Mouse (Mus musculus): ENCODE data around the gene Tekt1.
A peak's percentile ranks its signal among the peaks of the same experiment; 100 is the strongest.

Gene Tekt1

DNA sequence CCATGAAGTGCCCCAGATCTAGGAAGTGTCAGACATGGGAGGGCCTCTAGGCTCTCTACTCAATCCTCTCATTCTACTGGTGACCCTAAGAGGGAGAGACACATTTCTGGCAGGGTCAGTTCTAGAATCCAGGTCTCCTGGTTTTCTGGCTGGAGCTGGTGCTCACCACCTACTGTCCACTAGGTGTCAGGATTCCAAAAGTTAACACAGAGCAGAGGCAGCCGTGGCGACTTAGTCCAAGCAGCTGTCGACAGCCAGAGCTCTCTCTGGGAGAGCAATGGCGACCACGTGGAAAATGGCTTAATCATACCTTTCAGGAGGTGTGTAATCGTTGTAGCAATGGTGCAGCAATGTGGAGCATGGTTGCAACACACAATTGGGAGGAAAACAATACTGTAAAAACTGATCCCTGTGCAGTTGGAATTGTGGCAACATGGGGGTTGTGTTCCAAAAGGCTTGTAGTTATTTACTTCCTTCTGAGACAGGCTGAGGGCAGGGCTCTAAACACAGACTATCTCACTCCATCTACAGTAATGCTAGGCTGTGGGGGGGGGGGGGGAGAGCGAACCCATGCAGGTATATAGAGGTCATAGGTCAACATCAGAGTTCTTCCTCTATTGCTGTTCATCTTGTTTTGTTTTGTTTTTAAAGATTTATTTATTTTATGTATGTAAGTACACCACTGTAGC is 19.5 kb downstream of the Tekt1 start:
- DNase-seq (ENCODE audit: low read depth), result peak; percentile 40

DNA sequence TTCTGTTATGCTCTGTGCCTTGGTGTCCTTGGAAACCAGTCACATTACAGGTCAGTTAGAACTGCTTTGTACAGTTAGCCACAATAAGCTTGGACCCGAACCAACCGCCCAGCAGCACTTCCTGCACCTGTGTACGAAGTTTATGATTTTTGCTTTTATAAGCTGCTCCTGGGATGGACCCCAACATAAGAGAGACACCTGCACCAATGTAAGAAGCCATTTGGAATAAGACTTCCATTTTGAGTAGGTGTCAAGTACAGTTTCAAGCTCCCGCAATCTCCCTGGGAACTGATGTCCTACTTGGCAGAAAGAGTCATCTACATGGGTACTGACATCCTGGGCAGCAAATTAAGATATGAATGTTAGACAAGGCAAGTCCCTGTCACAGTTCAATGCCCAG is 22.5 kb downstream of the Tekt1 start:
- DNase-seq (ENCODE audit: low read depth), result no peak

DNA sequence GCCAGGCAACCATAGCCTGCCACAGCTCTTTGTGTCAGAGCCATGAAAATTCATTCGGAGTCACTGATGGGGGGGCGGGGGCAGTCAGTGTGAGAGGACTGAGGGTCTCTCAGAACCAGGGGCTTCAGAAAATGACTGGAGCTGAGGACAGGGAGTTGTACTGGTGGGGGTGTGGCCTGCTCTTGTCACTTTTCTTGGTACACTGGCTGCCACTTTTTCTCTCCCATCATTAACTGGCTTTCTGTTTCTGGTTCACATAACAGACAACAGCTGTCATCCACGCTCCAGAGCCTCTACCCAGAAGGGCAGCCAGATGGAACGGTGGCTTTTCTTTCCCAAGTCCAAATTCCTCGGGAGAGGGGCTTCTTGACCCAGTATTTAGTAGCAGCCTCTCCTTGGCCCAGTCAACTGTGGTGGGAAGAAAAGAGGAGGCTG is 23.8 kb downstream of the Tekt1 start:
- no peak for DNase-seq (ENCODE audit: low read depth)

DNA sequence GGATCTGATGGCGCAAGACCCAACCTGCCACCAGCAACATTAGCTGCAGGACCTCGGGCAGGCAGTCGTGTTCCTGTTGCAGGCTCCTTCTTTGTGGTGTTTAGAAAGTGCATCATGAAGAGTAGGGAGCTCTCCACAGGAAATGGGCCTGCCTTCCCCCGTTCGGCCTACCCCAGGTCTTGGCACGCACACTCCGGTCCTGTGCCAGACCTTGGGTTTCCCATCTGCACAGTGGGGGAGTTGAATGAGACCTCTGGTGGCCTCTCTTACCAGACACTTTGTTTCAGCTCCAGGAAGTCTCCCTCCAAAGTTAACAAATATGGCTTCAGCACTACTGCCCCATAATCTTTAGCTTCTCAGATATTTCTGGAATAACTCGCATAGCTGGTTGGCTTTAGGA is 25.5 kb downstream of the Tekt1 start:
- DNase-seq (ENCODE audit: low read depth), result no peak

DNA sequence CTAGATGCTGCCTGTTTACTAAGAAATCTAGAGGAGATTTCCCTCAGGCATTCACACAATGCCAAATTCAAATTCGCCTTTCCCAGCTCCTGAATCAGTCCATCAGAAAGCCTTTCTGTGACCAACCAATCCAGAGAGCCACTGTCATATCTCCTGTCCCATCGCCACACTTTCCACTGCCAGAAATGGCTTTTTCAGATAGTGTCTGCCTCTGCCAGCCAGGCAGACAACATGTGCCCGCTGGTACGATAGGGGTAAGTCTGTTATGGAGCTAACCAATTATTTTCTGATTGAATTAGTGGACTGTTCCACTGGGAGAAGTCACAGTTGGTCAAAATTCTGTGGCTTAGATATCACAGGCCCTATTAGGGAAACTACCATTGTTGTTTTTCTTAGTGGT is 27.6 kb downstream of the Tekt1 start:
- DNase-seq (ENCODE audit: low read depth), result no peak

DNA sequence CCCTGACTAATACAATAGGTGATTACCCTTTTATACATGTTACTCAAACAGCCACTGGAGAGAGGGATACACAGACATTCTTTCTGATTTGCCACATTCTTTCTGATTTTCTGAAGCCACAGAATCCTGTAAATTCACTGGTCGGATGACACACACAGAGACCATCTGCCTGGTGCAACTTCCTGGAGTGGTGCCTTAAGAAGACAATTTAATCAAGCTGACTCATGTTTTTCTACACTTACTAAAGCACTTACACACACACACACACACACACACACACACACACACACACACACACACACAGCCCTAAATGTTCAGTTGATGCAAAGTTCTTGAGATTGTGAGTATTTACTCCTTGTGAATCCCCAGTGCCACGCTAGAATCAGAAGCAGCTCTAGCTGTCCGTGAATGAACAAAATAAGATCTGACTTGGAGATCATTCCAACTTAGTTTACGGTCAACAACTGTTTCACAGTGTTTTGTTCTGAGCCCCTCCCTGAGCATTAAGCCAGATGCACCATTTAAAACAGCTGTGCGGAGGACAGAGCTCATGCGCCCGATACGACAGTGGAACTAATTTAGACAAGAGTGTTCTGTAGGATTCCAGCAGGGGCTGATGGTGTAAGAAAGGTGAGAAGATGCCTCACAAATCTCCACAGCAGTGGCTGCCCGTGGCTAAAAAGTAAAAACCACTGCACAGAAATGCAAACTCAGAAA is 29.1 kb downstream of the Tekt1 start:
- no peak for DNase-seq (ENCODE audit: low read depth)

DNA sequence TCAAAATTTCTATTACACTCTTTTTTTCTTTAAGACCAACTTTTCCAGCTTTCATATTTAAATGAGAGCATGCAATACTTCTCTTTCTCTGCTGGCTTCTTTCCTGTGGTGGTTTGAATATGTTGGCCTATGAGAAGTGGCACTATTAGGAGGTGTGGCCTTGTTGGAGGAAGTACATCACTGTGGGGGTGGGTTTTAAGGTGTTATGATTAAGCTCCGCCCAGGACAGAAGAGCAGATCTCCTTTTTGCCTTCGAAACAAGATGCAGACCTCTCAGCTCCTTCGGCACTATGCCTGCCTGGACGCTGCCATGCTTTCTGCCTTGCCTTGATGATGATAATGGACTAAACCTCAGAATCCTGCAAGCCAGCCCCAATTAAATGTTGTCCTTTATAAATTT is 36.5 kb downstream of the Tekt1 start:
- DNase-seq (ENCODE audit: low read depth), result no peak

DNA sequence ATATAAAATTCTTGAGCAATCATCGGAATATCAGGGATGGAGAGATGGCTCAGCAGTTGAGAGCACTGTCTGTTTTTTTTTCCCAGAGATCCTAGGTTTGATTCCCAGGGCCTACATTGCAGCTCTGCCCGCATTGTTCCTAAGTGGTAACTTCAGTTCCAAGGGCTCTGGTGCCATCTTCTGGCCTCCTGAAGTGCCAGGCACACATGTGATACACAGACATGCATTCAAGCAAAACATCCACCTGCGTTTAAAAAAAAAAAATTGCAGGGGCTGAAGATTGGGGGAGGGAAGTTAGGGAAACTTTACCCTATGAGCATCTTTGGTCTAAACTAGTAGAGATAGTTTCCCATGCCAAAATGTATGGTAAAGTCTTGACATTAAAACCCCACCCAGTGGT is 37.8 kb downstream of the Tekt1 start:
- DNase-seq (ENCODE audit: low read depth), result no peak

DNA sequence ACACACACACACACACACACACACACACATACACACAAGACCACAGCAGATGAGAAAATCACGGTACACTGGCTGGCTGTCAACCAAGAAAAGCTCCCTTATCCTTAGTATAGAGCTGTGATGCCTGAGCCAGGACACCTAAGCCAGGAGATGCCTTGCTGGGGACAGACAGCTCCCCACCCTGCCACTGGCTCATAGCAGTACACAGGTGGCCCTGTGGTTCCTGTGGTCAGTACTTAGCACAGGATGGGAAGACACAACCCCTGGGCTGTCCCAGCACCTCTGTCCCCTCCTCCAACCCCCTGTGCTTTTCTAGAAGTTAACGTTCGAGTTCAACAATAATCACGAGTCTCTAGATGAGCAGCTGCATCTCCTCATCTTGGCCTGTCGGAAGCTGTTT is 44.2 kb downstream of the Tekt1 start:
- no peak for DNase-seq (ENCODE audit: low read depth)

DNA sequence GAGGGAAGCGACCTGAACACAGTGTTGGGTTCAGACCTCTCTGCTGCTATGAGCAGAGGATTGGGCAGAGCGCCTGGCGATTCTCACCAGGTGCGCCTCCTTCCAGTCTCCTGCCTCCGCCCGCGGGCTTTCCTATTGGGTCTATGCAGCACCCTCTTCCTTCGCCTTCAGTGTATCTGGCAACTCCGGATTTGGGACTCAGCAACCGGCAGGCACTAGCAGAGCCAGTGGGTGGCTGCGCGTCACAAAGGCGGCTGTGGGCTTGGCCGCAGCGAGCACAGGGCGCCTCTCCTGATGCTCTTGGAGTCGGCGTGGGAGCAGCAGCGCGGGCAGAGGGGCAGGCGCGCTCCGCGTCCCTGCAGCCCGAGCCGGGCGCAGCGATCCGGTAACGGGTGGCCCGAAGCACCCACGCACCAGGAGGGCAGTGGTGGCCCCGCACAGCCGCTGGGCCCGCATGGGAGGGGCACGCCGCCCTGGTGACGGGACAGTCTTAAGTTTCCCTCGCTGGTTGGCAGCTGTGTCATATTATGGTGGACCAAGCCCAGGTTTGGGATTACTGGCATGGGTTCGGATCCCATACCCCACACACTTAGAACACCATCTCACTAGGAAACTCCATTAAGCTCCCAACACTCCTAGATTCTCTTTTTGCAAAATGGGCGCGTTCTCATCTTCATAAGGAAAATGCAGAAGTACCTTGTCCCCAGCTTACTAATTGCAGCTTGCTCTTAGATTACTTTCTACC is 47.9 kb downstream of the Tekt1 start, which contains the start of gene Fbxo39:
Gene Fbxo39, plus strand, starts transcription at position 294 of the 745 bp plus-strand sequence.
- no peak for DNase-seq (ENCODE audit: low read depth)

DNA sequence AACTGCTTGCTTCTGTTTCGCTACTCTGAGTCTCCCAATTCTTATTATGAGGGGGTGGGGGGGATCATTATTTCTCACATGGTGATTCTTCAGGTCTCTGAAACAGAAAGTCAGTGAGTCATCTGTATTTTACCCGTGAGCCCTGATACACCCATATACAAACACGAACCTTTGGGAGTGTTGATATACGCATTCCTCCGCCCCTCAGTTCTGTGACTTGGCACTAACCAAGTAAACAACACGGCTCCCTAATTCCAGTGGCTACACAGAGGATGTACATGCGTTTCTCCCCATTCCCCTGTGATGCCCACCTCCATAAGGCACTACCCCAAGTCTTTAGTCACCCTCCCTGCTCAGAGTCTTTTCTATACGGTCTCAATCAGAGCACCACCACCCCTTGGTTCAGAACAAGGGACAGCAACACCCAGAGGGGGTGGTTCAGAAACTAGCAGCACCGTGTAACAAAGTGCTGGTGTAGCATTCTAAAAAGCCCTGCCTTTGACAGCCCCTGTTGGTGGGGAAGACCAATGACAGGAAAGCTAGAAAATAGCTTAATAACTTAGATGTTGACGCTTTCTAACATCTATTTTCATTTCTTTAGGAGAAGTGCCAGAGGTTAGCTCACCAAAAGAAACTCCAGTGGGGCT is 50.8 kb downstream of the Tekt1 start:
- no peak for DNase-seq (ENCODE audit: low read depth)

DNA sequence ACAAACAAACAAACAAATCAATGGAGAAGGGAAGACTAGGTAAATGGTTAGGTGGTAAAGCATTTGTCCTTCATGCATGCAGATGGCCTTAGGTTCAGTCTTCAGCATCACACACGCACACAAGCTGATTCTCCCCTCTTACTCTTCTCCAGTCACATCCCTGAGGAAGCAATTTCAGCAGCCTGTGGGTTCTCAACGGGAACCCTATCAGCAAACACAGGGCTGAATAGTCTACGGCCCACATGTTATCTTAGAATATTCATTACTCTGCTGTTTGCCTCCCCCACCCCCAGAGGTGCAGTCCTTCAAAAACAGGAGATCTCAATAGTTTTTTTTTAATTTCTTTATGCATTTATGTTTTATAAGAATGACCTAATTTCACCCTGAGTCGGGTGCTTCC is 51.8 kb downstream of the Tekt1 start:
- DNase-seq (ENCODE audit: low read depth), result no peak

DNA sequence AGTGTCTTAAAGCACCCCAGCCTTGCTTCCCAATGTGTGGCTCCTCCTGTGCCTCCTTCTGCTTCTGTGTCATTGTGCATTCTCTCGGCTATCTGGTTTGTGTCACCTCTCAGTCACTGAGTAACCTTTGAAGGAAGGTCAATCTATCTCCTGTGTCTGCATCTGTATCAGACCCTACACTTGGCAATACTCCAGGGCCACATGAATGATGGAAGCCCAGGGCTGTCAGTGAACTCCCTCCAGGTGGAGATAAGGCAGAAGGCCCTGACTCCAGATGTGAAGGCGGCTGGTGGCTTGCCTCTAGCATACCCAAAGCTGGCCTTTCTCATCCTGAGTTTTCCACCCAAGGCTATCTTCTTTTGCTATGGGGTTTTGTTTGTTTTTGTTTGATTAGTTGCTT is 53.3 kb downstream of the Tekt1 start:
- DNase-seq (ENCODE audit: low read depth), result no peak

DNA sequence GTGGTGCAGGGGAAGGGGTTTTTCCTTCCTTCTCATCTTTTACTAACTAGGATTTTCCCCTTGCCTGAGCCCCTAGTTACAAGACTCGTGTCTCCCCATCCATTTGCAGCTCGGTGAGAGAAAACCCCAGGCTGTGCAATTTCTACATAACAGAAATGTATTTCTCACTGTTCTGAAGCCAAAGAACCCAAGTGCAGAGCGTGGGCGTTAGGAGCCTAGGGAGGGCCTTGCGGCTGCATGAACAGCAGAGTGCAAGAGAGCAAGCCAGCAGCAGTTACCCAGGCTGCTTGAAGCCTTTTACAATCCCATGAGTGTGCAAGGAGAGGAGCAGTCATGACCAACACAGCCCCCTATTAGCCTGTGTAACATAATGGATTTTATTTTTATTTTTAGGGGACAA is 54.8 kb downstream of the Tekt1 start:
- no peak for DNase-seq (ENCODE audit: low read depth)

DNA sequence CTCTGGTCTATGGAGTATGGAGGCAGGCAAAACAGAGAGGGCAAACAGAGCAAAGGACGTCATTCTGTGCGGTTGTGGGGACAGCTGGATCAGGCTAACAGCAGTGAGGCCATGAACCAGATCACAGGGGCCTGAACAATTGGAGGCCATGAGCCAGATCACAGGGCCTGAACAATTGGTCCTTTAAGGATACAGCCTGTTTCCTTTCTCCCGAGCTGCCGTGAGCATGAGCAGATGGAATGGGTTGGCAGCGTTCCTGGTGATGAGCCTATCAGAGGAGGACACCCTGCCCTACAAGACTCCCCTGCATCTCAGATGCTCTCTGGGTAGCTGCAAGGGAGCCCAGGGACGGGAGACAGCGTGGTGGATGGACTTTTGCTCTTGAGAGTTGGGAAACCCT is 60.0 kb downstream of the Tekt1 start:
- no peak for DNase-seq (ENCODE audit: low read depth)

DNA sequence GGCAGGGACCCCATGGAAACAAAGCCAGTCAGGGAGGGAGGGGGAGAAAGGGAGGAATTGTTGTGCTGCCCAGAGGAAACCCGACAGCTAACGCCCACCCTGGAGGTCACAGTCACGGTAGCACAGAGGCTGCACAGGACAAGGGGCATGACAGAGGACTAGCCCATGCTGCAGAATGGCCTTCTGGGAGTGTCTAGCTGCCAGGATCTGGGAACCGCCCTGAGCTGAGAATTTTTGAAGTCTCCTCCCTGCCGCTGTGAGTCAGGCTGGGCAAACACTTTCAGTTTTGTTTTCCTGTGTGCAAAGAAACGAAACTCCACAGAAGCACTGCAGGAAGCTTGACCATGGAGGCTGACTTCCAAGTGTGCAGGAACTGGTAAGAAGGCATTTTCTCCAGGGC is 60.9 kb downstream of the Tekt1 start, which contains the start of gene Xaf1:
Gene Xaf1, plus strand, starts transcription at position 296 of the 400 bp plus-strand sequence.
- DNase-seq (ENCODE audit: low read depth), result no peak
